Comparison of ENCODE assay signal across 20 mouse cellular contexts in the genomic region with DNA sequence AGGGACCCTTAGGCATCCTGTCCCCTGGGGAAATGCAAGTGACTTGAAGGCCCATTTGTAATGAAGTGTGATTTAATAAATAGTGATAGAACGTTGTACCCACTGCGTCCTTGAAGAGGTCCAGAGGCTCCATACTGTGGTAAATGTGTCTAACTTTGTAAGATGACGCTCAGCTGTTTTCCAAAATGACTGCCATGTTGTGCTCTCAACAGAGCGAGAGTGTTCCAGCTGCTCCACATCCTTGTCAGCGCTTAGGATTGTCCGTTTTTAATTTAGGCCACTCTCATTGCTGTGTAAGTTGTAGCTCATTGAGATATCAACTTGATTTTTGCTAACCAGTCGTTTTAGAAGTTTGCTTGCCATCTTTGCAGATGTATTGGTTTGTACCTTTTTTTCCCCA.
"Had no signal": no experiment of that assay in that cellular context is flagged by ENCODE, and none has a peak within 500 bp of the region (broad histone marks: within the 10 kb centered on the region; RNA-seq: fewer than 3 reads in every experiment).

No protein-coding gene starts in this region.

- H3K4me1 ChIP-seq: liver, embryonic 13.5 days; midbrain, embryonic 12.5 days; midbrain, embryonic 15.5 days; neural tube, embryonic 12.5 days; neural tube, embryonic 15.5 days had no signal

- ATAC-seq: hindbrain, postnatal 0 days; inflammation-experienced regulatory T-cells, adult 6 months; intestine, embryonic 16.5 days; midbrain, embryonic 15.5 days had no signal

- H3K9me3 ChIP-seq: liver, embryonic 13.5 days; midbrain, embryonic 12.5 days; midbrain, embryonic 15.5 days; neural tube, embryonic 12.5 days; neural tube, embryonic 15.5 days had no signal

- H3K27ac ChIP-seq: hindbrain, postnatal 0 days; left cerebral cortex, adult 2 months; liver, embryonic 13.5 days; macrophage; midbrain, embryonic 12.5 days; midbrain, embryonic 15.5 days; neural tube, embryonic 12.5 days; neural tube, embryonic 15.5 days; stomach, postnatal 0 days had no signal

- H3K4me3 ChIP-seq: left cerebral cortex, adult 2 months; liver, embryonic 13.5 days; midbrain, embryonic 12.5 days; midbrain, embryonic 15.5 days; neural tube, embryonic 12.5 days; neural tube, embryonic 15.5 days had no signal

- H3K27me3 ChIP-seq: liver, embryonic 13.5 days; midbrain, embryonic 12.5 days; midbrain, embryonic 15.5 days; neural tube, embryonic 15.5 days had no signal

- H3K9ac ChIP-seq: liver, embryonic 13.5 days; midbrain, embryonic 12.5 days; midbrain, embryonic 15.5 days; neural tube, embryonic 12.5 days; neural tube, embryonic 15.5 days had no signal

- DNase-seq: kidney, adult 18-20 months; kidney, postnatal 36 days; layer of hippocampus, postnatal 36 days; liver, embryonic 13.5 days; right cerebral cortex, adult 18-20 months; right cerebral cortex, postnatal 14 days; right cerebral cortex, postnatal 4 days; thymus, adult 2 months; thymus, postnatal 14 days; thymus, postnatal 4 days had no signal

- H3K4me2 ChIP-seq: liver, embryonic 13.5 days; midbrain, embryonic 12.5 days; midbrain, embryonic 15.5 days; neural tube, embryonic 12.5 days; neural tube, embryonic 15.5 days had no signal

- H3K36me3 ChIP-seq: liver, embryonic 13.5 days; midbrain, embryonic 12.5 days; midbrain, embryonic 15.5 days; neural tube, embryonic 12.5 days; neural tube, embryonic 15.5 days had no signal
